27 mouse cellular contexts compared by ENCODE assay signal in the genomic region with DNA sequence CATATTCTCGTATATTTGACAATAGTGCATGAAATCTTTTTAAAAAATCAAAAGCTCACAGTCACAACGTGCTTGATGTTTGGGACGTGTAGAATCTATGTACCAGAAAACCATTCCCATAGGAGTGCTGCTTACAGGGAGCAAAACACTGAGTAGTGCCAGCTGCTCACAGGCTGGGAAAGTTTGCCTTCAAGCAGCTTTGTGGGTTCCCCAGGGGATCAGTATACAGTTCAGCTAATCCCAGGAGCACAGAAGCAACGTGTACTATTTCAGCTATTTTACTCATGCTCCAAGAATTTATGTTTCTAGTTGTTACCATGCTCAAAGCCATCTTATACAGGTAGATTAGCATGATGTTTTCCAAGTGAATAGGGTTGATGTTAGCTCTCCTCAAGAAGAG.
"Had no signal": no experiment of that assay in that cellular context is flagged by ENCODE, and none has a peak within 500 bp of the region (broad histone marks: within the 10 kb centered on the region; RNA-seq: fewer than 3 reads in every experiment).

No protein-coding gene starts in this region.

- H3K4me1 ChIP-seq: embryonic facial prominence, embryonic 12.5 days; embryonic facial prominence, embryonic 13.5 days; embryonic facial prominence, embryonic 15.5 days; forebrain, embryonic 10.5 days; forebrain, embryonic 12.5 days; forebrain, embryonic 13.5 days; forebrain, embryonic 15.5 days; heart, embryonic 10.5 days had no signal

- DNase-seq: cerebellum, adult 18-20 months; cerebellum, adult 2 months; cerebellum, adult 8-10 months; cerebellum, adult 9-10 months; cerebellum, adult 9-11 months; cerebellum, postnatal 10 days; cerebellum, postnatal 14 days; cerebellum, postnatal 25 days; cerebellum, postnatal 36 days; embryo, embryonic 11 days; forebrain, postnatal 0 days; gastrocnemius, adult 2 months; gastrocnemius, postnatal 10 days; gastrocnemius, postnatal 14 days; gastrocnemius, postnatal 25 days; gastrocnemius, postnatal 36 days had no signal

- H3K4me2 ChIP-seq: embryonic facial prominence, embryonic 12.5 days; embryonic facial prominence, embryonic 13.5 days; embryonic facial prominence, embryonic 15.5 days; forebrain, embryonic 12.5 days; forebrain, embryonic 13.5 days; forebrain, embryonic 15.5 days had no signal

- H3K9me3 ChIP-seq: embryonic facial prominence, embryonic 12.5 days; embryonic facial prominence, embryonic 13.5 days; embryonic facial prominence, embryonic 15.5 days; forebrain, embryonic 10.5 days; forebrain, embryonic 12.5 days; forebrain, embryonic 13.5 days; forebrain, embryonic 15.5 days; heart, embryonic 10.5 days had no signal

- H3K27me3 ChIP-seq: embryonic facial prominence, embryonic 12.5 days; embryonic facial prominence, embryonic 13.5 days; embryonic facial prominence, embryonic 15.5 days; forebrain, embryonic 12.5 days; forebrain, embryonic 13.5 days; forebrain, embryonic 15.5 days had no signal

- ATAC-seq: forebrain, embryonic 13.5 days; forebrain, embryonic 14.5 days; forebrain, embryonic 15.5 days; forebrain, embryonic 16.5 days; forebrain, postnatal 0 days had no signal

- H3K4me3 ChIP-seq: embryonic facial prominence, embryonic 12.5 days; embryonic facial prominence, embryonic 13.5 days; embryonic facial prominence, embryonic 15.5 days; erythroblast, embryonic 14.5 days; forebrain, embryonic 10.5 days; forebrain, embryonic 12.5 days; forebrain, embryonic 13.5 days; forebrain, embryonic 15.5 days; gastrocnemius, adult 2 months; heart, embryonic 10.5 days had no signal

- H3K9ac ChIP-seq: embryonic facial prominence, embryonic 12.5 days; embryonic facial prominence, embryonic 13.5 days; embryonic facial prominence, embryonic 15.5 days; forebrain, embryonic 12.5 days; forebrain, embryonic 13.5 days; forebrain, embryonic 15.5 days; forebrain, postnatal 0 days had no signal

- H3K27ac ChIP-seq: embryonic facial prominence, embryonic 12.5 days; embryonic facial prominence, embryonic 13.5 days; embryonic facial prominence, embryonic 15.5 days; forebrain, embryonic 10.5 days; forebrain, embryonic 12.5 days; forebrain, embryonic 13.5 days; forebrain, embryonic 15.5 days; gastrocnemius, adult 2 months; heart, embryonic 10.5 days had no signal

- H3K36me3 ChIP-seq: embryonic facial prominence, embryonic 12.5 days; embryonic facial prominence, embryonic 13.5 days; embryonic facial prominence, embryonic 15.5 days; heart, embryonic 10.5 days had no signal
